Mouse (Mus musculus): ENCODE data around the gene Tpmt. TPM values are rescaled to one million over a fixed set of nuclear protein-coding genes. Genes with fewer than 3 reads are reported as not detected.

Tpmt gene
- total RNA-seq, 2 experiments from 2014 or later: 3.7 to 6.6 TPM

- peak; percentile 98 for DNase-seq (ENCODE audit: low spot score)
Measured at GRCm38 (mm10) chr13:47043030-47043680, 1.4 kb downstream of the Tpmt start, which contains the start of gene Kdm1b. Gene Kdm1b, plus strand, starts transcription at chr13:47043499.

GRCm38 (mm10) chr13:47042024-47042633, 2.4 kb downstream of the Tpmt start:
- no peak for DNase-seq (ENCODE audit: low spot score)

GRCm38 (mm10) chr13:47040061-47040460, 4.5 kb downstream of the Tpmt start:
- DNase-seq (ENCODE audit: low spot score): no peak

GRCm38 (mm10) chr13:47037946-47038345, 6.6 kb downstream of the Tpmt start:
- DNase-seq (ENCODE audit: low spot score): no peak

GRCm38 (mm10) chr13:47033602-47034001, 10.9 kb downstream of the Tpmt start:
- DNase-seq (ENCODE audit: low spot score): no peak

- DNase-seq (ENCODE audit: low spot score): no peak
Measured at GRCm38 (mm10) chr13:47030376-47031107, 14.0 kb downstream of the Tpmt start.

- no peak for DNase-seq (ENCODE audit: low spot score)
Measured at GRCm38 (mm10) chr13:47020798-47021197, 23.7 kb downstream of the Tpmt start.

GRCm38 (mm10) chr13:47019774-47020173, 24.8 kb downstream of the Tpmt start:
- DNase-seq (ENCODE audit: low spot score): no peak

GRCm38 (mm10) chr13:47017259-47017658, 27.3 kb downstream of the Tpmt start:
- peak; percentile 41 for DNase-seq (ENCODE audit: low spot score)

GRCm38 (mm10) chr13:47015195-47015501, 29.4 kb downstream of the Tpmt start:
- DNase-seq (ENCODE audit: low spot score): no peak

- DNase-seq (ENCODE audit: low spot score): peak; percentile 71
Measured at GRCm38 (mm10) chr13:47014334-47015194, 30.0 kb downstream of the Tpmt start, which contains the start of gene Nhlrc1. Gene Nhlrc1, minus strand, starts transcription at chr13:47014850.

GRCm38 (mm10) chr13:47013740-47014139, 30.8 kb downstream of the Tpmt start:
- DNase-seq (ENCODE audit: low spot score): no peak

GRCm38 (mm10) chr13:47001590-47001989, 42.9 kb downstream of the Tpmt start:
- no peak for DNase-seq (ENCODE audit: low spot score)

- no peak for DNase-seq (ENCODE audit: low spot score)
Measured at GRCm38 (mm10) chr13:46999498-46999897, 45.0 kb downstream of the Tpmt start.

GRCm38 (mm10) chr13:46997355-46997754, 47.2 kb downstream of the Tpmt start:
- DNase-seq (ENCODE audit: low spot score): no peak

GRCm38 (mm10) chr13:46993274-46993551, 51.3 kb downstream of the Tpmt start:
- no peak for DNase-seq (ENCODE audit: low spot score)

GRCm38 (mm10) chr13:46992516-46993273, 51.8 kb downstream of the Tpmt start:
- DNase-seq (ENCODE audit: low spot score): no peak

GRCm38 (mm10) chr13:46990376-46991011, 54.0 kb downstream of the Tpmt start:
- no peak for DNase-seq (ENCODE audit: low spot score)

GRCm38 (mm10) chr13:46987941-46988340, 56.6 kb downstream of the Tpmt start:
- no peak for DNase-seq (ENCODE audit: low spot score)

- no peak for DNase-seq (ENCODE audit: low spot score)
Measured at GRCm38 (mm10) chr13:46986208-46986607, 58.3 kb downstream of the Tpmt start.

GRCm38 (mm10) chr13:46983878-46984277, 60.7 kb downstream of the Tpmt start:
- no peak for DNase-seq (ENCODE audit: low spot score)

All from gastrocnemius, adult 18-20 months (tissue).